Mouse (Mus musculus) kidney, postnatal 25 days (tissue): Measurements from ENCODE around the gene Gm36210.

ENCODE experiments used
- DNase-seq, 2 experiments: peaks; one replicate each; pipeline ENCODE4 v3.0.0; 2021; ENCODE audit warnings: mixed read lengths in 2 of 2

Gm36210 gene

GRCm38 (mm10) chr7:4922931-4923565 is 16.7 kb upstream of the Gm36210 start:
- DNase-seq = peak; percentile 52 to 59

GRCm38 (mm10) chr7:4922508-4922907 is 16.2 kb upstream of the Gm36210 start:
- DNase-seq = peak; percentile 77 to 91

GRCm38 (mm10) chr7:4921824-4922482 is 15.6 kb upstream of the Gm36210 start, which contains the start of gene Nat14:
Nat14 (plus strand) TSS chr7:4922028.
- DNase-seq = no peak

GRCm38 (mm10) chr7:4920976-4921823 is 14.9 kb upstream of the Gm36210 start:
- DNase-seq = peak in 1 of 2 experiments; percentile 51

- no peak for DNase-seq
Observed at GRCm38 (mm10) chr7:4920496-4920895, 14.2 kb upstream of the Gm36210 start.

GRCm38 (mm10) chr7:4919971-4920370 is 13.7 kb upstream of the Gm36210 start:
- DNase-seq = no peak

- no peak for DNase-seq
Observed at GRCm38 (mm10) chr7:4919096-4919495, 12.8 kb upstream of the Gm36210 start.

- DNase-seq = no peak
Observed at GRCm38 (mm10) chr7:4918681-4919080, 12.4 kb upstream of the Gm36210 start.

- no peak for DNase-seq
Observed at GRCm38 (mm10) chr7:4917494-4917893, 11.2 kb upstream of the Gm36210 start.

GRCm38 (mm10) chr7:4915669-4916416 is 9.5 kb upstream of the Gm36210 start:
- no peak for DNase-seq

- peak; percentile 95 to 96 for DNase-seq
Observed at GRCm38 (mm10) chr7:4915007-4915665, 8.8 kb upstream of the Gm36210 start, which contains the start of gene Zfp628. Zfp628 (plus strand) TSS chr7:4915217.

- no peak for DNase-seq
Observed at GRCm38 (mm10) chr7:4912248-4912647, 5.9 kb upstream of the Gm36210 start.

GRCm38 (mm10) chr7:4911561-4911960 is 5.2 kb upstream of the Gm36210 start:
- DNase-seq = peak; percentile 68 to 79

- peak in 1 of 2 experiments; percentile 7 for DNase-seq
Observed at GRCm38 (mm10) chr7:4902404-4902803, 3.9 kb downstream of the Gm36210 start.

- peak in 1 of 2 experiments; percentile 45 for DNase-seq
Observed at GRCm38 (mm10) chr7:4901171-4901570, 5.1 kb downstream of the Gm36210 start.

GRCm38 (mm10) chr7:4900523-4900851 is 5.8 kb downstream of the Gm36210 start:
- DNase-seq = peak in 1 of 2 experiments; percentile 12

GRCm38 (mm10) chr7:4899649-4900522 is 6.4 kb downstream of the Gm36210 start:
- peak; percentile 43 to 47 for DNase-seq

GRCm38 (mm10) chr7:4898851-4899648 is 7.3 kb downstream of the Gm36210 start:
- DNase-seq = peak in 1 of 2 experiments; percentile 51

- peak in 1 of 2 experiments; percentile 31 for DNase-seq
Observed at GRCm38 (mm10) chr7:4895186-4895585, 11.1 kb downstream of the Gm36210 start.

GRCm38 (mm10) chr7:4886680-4887079 is 19.6 kb downstream of the Gm36210 start:
- DNase-seq = peak; percentile 40 to 57
